Mouse (Mus musculus) hindbrain, embryonic 12.5 days (tissue): Measurements from ENCODE around the gene Abcc4. TPM values are rescaled to one million over a fixed set of nuclear protein-coding genes. Genes with fewer than 3 reads are reported as not detected.

ENCODE experiments used
- ATAC-seq: fragments of 200-750 bp; cut with Nextera tagmentation; 2 replicates; pipeline ENCODE4 v1.8.0; 2017; ENCODE audit warnings: moderate TSS enrichment; ENCODE audit not compliant: low FRiP score
- H3K27ac ChIP-seq: fragments of 300-500 bp; sonication (generic); 2 replicates; pipeline ENCODE4 v1.5.1; 2016; ENCODE audit warnings: mild to moderate bottlenecking
- H3K27me3 ChIP-seq: fragments of 300-500 bp; sonication (generic); 2 replicates; pipeline ENCODE4 v1.6.1; 2016; ENCODE audit warnings: mild to moderate bottlenecking
- H3K36me3 ChIP-seq: fragments of 300-500 bp; sonication (generic); 2 replicates; pipeline ENCODE4 v1.6.1; 2016; ENCODE audit warnings: mild to moderate bottlenecking
- H3K4me1 ChIP-seq: fragments of 300-500 bp; sonication (generic); 2 replicates; pipeline ENCODE4 v1.6.1; 2016
- H3K4me2 ChIP-seq: fragments of 300-500 bp; sonication (generic); replicated peaks from 2 replicates; pipeline ENCODE4 v1.6.1; 2016; ENCODE audit warnings: mild to moderate bottlenecking
- H3K4me3 ChIP-seq: fragments of 300-500 bp; sonication (generic); 2 replicates; pipeline ENCODE4 v1.5.1; 2016; ENCODE audit warnings: mild to moderate bottlenecking
- H3K9ac ChIP-seq: fragments of 300-500 bp; sonication (generic); 2 replicates; pipeline ENCODE4 v1.6.1; 2016; ENCODE audit warnings: mild to moderate bottlenecking, moderate library complexity
- H3K9me3 ChIP-seq: fragments of 300-500 bp; sonication (generic); replicated peaks from 2 replicates; pipeline ENCODE4 v1.6.1; 2016; ENCODE audit warnings: mild to moderate bottlenecking
- WGBS: fragments of 180-500 bp; shearing (Covaris S2); methylation state at CpG from one replicate; pipeline ENCODE4 v1.1.7; 2016; 5-methylcytosine and 5-hydroxymethylcytosine counted together
- polyA plus RNA-seq: library from polyadenylated mRNA; unstranded; fragments of >200 nt; fragmentation: Nextera tagmentation; extraction: Ambion mirVana; gene quantifications from 2 replicates; pipeline ENCODE4 v1.2.1, GENCODE M21; 2016

The Abcc4 gene
- polyA plus RNA-seq, 1 experiment from 2014 or later = 3.2 TPM

DNA sequence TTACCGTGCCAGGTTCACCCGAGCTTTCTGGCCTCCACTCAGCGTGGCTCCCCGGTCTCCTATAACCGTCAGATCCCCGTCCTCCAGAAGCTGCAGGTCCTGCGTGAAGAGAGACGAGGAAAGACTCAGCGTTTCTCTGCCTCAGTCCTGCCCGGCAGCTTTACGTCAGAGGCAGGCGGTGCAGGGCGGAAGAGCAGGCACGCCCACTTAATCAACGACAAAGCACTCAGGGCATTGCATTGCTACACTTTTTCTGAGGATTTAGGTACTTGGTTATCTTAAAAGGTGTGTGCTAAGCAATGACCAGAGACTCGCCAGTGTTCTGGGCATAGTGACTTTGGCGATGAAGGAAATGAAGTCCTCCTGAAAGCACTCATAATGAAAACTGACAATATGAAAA, 94.3 kb downstream of the Abcc4 start:
- Histone ChIP-seq H3K9ac (no peak overlapping the region), H3K4me1 (no peaks in the 10 kb centered on the region), H3K27ac (no peak overlapping the region), H3K4me2 (no peak overlapping the region), H3K4me3 (no peak overlapping the region), H3K9me3 (no peaks in the 10 kb centered on the region), H3K27me3 (no peaks in the 10 kb centered on the region), H3K36me3 (no peaks in the 10 kb centered on the region)
- ATAC-seq = no peak
- WGBS = 87% methylated on average over 17 of the region's 17 CpGs

DNA sequence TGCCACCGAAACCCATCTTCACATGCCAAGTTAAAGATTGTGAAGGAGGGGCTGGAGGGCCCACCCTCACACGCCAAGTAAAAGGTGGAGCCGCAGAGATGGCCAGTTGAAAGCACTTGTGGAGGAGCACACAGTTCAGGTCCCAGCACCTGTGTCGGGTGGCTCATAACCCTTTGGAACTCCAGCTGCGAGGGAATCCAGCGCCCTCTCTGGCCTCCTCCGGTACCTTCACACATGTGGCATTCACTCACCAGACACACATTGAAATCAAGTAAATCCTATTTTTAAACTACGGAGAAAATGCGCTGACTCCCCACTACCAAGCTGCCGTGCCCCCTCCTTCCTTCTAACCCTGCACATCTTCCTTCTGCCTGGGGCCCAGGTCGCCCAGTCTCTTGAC, 95.2 kb downstream of the Abcc4 start:
- H3K4me1 ChIP-seq = no peaks in the 10 kb centered on the region
- H3K36me3 ChIP-seq = no peaks in the 10 kb centered on the region
- 95% methylated on average over 11 of the region's 11 CpGs for WGBS
- no peak for ATAC-seq
- H3K4me2 ChIP-seq = no peak overlapping the region
- no peaks in the 10 kb centered on the region for H3K9me3 ChIP-seq
- no peak overlapping the region for H3K4me3 ChIP-seq
- no peaks in the 10 kb centered on the region for H3K27me3 ChIP-seq
- H3K27ac ChIP-seq = no peak overlapping the region
- no peak overlapping the region for H3K9ac ChIP-seq

DNA sequence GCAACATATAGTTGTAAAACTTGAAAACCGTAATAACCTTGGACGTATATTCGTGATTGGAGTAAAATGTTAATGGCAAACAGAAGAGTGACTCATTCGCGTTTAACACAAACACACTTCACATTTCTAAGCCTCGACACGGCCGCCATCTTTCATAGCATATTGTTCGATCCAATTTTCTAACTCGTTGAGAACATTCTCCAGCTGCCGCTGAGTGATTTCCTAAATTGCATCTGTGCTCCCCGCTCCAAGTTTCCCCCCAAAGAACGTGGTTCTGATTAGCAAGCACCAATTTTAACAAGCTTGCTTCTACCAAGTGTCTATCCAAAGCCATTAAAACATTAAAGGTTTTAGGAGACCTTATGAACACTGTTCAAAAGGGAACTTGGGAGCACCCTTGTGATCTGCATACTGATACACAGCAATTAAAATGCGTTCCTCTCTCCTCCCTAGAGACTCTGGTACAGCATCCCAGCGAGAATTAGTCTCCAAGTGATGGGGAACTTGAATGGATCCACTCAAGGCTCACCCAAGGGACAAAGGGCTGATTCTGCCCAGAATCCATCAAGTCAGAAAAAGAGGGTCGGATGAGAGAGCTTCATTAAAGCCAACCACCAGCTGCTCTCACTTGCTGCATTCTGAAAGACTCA, 97.1 kb downstream of the Abcc4 start:
- Histone ChIP-seq H3K27ac (no peak overlapping the region), H3K27me3 (no peaks in the 10 kb centered on the region), H3K9me3 (no peaks in the 10 kb centered on the region), H3K4me3 (no peak overlapping the region), H3K4me1 (no peaks in the 10 kb centered on the region), H3K4me2 (no peak overlapping the region), H3K36me3 (no peaks in the 10 kb centered on the region), H3K9ac (no peak overlapping the region)
- ATAC-seq = no peak
- WGBS = 85% methylated on average over 16 of the region's 16 CpGs

DNA sequence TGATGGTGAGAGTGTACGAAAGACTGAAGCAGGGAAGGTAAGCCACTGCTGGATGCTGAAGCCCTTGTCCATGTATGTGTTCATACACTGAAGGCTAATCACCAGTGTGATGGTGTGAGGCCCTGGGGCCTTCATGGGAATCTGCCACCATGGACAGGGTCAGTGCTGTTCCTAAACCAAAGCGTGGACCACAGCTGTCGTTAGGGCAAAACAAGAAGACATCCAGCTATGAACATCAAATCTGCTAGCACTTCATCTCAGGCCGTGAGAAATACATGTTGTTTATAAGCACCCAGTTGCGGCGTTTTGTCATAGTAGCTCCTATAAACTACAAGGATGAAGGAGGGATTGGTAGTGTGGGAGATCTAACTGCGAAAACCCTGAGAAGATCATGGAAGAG, 97.7 kb downstream of the Abcc4 start:
- H3K4me2 ChIP-seq = no peak overlapping the region
- no peaks in the 10 kb centered on the region for H3K4me1 ChIP-seq
- no peak overlapping the region for H3K4me3 ChIP-seq
- H3K9me3 ChIP-seq = no peaks in the 10 kb centered on the region
- H3K27ac ChIP-seq = no peak overlapping the region
- no peak for ATAC-seq
- H3K9ac ChIP-seq = no peak overlapping the region
- no peaks in the 10 kb centered on the region for H3K36me3 ChIP-seq
- H3K27me3 ChIP-seq = no peaks in the 10 kb centered on the region
- 96% methylated on average over 7 of the region's 7 CpGs for WGBS

DNA sequence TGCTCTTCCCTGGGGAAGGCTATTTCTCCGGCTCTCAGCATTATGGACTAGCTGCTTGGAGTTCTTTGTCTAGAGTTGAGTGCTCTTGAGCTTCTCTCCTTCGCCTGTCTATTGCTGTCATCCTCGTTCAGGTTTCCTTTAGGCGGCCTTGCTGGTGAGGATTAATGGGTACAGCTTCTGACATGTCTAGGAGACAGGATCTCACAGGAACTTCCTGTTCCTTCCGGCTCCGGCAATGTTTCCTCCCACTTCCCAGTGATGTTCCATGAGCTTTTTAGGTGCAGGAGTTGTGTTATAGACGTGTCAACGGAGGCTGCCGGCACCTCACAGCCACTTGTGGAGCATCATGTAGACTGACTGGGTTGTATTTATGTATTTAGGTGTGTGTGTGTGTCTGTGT, 99.5 kb downstream of the Abcc4 start:
- WGBS = 91% methylated on average over 9 of the region's 9 CpGs
- no peak overlapping the region for H3K9ac ChIP-seq
- H3K4me1 ChIP-seq = no peaks in the 10 kb centered on the region; the same call in 1 of the 2 replicates
- no peak overlapping the region for H3K27ac ChIP-seq
- H3K4me2 ChIP-seq = no peak overlapping the region
- no peaks in the 10 kb centered on the region; the same call in 1 of the 2 replicates for H3K27me3 ChIP-seq
- no peaks in the 10 kb centered on the region for H3K36me3 ChIP-seq
- no peak overlapping the region for H3K4me3 ChIP-seq
- no peaks in the 10 kb centered on the region for H3K9me3 ChIP-seq
- ATAC-seq = 0 out of 2 replicates have a peak, but pooled peaks have one; percentile 8

DNA sequence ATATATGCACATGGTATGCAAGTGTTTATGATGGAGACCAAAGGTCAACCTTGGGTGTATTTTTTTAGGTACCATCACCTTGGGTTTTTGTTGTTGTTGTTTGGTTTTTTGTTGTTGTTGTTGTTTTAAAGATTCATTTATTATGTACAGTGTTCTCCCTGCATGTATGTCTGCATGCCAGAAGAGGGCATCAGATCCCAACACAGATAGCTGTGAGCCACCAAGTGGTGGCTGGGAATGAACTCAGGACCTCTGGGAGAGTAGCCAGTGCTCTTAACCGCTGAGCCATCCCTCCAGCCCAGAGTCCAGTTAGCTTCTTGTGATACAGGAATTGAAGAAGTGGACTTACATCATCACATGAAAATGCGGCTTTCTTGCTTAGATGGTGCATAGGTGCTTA, 101.1 kb downstream of the Abcc4 start:
- peaks cover 11% of the 10 kb centered on the region for H3K4me1 ChIP-seq
- no peak overlapping the region for H3K27ac ChIP-seq
- ATAC-seq = no peak
- no peak overlapping the region for H3K4me3 ChIP-seq
- H3K4me2 ChIP-seq = no peak overlapping the region
- H3K36me3 ChIP-seq = no peaks in the 10 kb centered on the region
- no peak overlapping the region for H3K9ac ChIP-seq
- no peaks in the 10 kb centered on the region; the same call in 1 of the 2 replicates for H3K27me3 ChIP-seq
- no peaks in the 10 kb centered on the region for H3K9me3 ChIP-seq
- WGBS = 94% methylated on average over 2 of the region's 2 CpGs

DNA sequence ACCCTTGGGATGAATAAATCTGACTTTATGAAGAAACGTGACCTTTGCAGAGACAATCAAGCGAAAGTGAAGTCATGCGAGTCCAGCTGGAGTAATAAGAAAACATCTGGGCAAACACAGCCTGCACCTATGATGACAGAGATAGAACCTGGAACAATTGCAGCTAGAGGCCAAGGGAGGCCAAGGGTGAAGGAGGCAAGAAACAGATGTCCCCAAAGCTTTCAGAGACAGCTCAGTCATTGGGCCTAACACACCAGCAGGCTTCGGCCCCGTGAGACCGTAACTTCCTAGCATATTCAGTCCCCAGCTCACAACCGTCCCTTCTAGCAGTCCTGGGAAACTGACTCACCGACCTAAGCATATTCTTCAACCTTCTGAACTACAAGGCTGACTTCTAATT, 104.0 kb downstream of the Abcc4 start:
- WGBS = 60% methylated on average over 8 of the region's 8 CpGs
- Histone ChIP-seq H3K4me1 (peaks cover 11% of the 10 kb centered on the region), H3K4me2 (no peak overlapping the region), H3K27ac (no peak overlapping the region), H3K36me3 (no peaks in the 10 kb centered on the region), H3K9me3 (no peaks in the 10 kb centered on the region), H3K9ac (no peak overlapping the region), H3K4me3 (no peak overlapping the region), H3K27me3 (no peaks in the 10 kb centered on the region; the same call in 1 of the 2 replicates)
- ATAC-seq = no peak

DNA sequence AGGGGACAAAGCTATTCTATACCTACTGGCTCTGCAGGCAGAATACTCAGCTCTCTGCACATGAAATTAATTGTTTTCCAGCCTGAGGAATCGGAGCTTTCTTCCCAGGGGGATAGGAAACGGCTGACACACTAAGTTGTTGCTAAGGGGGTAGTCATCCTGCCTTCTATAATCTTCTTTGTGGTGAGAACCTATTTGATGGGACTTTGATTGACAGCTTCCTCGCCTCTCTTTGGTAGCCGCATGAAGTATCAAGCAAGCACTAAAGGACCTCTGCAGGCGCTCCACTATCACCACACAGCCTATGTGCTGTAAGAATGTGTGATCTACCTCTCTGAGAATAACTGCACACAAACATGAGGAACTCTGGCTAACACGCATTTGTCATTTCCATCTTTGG, 105.3 kb downstream of the Abcc4 start:
- ATAC-seq = peak; percentile 54; the same call in 1 of the 2 replicates
- Histone ChIP-seq H3K4me3 (no peak overlapping the region), H3K4me1 (peaks cover 11% of the 10 kb centered on the region), H3K36me3 (no peaks in the 10 kb centered on the region), H3K27ac (no peak overlapping the region), H3K9ac (no peak overlapping the region), H3K4me2 (no peak overlapping the region), H3K27me3 (no peaks in the 10 kb centered on the region; the same call in 1 of the 2 replicates), H3K9me3 (no peaks in the 10 kb centered on the region)
- WGBS = 39% methylated on average over 6 of the region's 6 CpGs

DNA sequence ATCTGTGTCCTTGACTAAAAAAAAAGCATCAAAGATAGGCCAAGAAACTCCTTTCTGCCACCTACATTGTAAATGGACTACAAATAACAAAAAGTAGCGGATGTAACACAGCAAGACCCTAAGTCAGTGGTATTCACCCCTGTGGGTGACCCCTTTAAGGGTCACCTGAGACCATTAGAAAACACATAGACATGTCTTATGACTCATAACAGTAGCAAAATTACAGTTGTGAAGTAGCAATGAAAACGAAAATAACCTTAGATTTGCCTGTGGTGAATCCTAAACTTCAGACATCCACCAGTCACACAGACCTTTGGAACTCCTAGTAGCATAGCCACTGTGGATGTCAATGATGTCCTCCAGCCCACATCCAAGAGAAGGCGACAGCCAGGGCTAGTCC, 107.3 kb downstream of the Abcc4 start:
- Histone ChIP-seq H3K36me3 (no peaks in the 10 kb centered on the region), H3K27me3 (no peaks in the 10 kb centered on the region; the same call in 1 of the 2 replicates), H3K9me3 (no peaks in the 10 kb centered on the region), H3K27ac (no peak overlapping the region), H3K4me2 (no peak overlapping the region), H3K9ac (no peak overlapping the region), H3K4me3 (no peak overlapping the region), H3K4me1 (peaks cover 11% of the 10 kb centered on the region)
- WGBS = 93% methylated on average over 3 of the region's 3 CpGs
- ATAC-seq = no peak

DNA sequence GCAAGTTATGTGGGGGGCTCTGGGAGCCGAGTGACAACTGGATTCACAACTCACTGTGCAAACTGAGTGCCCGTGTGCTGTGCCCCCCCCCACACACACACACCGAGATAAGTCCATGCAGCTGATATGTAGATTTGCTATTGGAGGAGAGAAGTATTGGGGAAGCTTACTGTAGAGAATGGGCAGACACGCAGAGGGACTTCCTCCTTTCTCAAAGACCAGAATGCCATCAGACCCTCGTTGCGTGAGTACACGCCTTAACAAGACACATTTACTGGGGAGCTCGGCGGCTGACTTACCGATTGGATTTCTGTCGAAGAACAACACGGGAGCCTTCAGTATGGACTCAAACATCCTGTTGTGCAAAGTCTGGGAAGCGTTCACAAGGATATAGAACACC, 111.6 kb downstream of the Abcc4 start:
- Histone ChIP-seq H3K9me3 (no peaks in the 10 kb centered on the region), H3K4me3 (no peak overlapping the region), H3K9ac (no peak overlapping the region), H3K4me1 (no peaks in the 10 kb centered on the region), H3K4me2 (no peak overlapping the region), H3K27ac (no peak overlapping the region), H3K36me3 (no peaks in the 10 kb centered on the region), H3K27me3 (peaks cover 13% of the 10 kb centered on the region; the same call in 1 of the 2 replicates)
- no peak for ATAC-seq
- 90% methylated on average over 13 of the region's 13 CpGs for WGBS

DNA sequence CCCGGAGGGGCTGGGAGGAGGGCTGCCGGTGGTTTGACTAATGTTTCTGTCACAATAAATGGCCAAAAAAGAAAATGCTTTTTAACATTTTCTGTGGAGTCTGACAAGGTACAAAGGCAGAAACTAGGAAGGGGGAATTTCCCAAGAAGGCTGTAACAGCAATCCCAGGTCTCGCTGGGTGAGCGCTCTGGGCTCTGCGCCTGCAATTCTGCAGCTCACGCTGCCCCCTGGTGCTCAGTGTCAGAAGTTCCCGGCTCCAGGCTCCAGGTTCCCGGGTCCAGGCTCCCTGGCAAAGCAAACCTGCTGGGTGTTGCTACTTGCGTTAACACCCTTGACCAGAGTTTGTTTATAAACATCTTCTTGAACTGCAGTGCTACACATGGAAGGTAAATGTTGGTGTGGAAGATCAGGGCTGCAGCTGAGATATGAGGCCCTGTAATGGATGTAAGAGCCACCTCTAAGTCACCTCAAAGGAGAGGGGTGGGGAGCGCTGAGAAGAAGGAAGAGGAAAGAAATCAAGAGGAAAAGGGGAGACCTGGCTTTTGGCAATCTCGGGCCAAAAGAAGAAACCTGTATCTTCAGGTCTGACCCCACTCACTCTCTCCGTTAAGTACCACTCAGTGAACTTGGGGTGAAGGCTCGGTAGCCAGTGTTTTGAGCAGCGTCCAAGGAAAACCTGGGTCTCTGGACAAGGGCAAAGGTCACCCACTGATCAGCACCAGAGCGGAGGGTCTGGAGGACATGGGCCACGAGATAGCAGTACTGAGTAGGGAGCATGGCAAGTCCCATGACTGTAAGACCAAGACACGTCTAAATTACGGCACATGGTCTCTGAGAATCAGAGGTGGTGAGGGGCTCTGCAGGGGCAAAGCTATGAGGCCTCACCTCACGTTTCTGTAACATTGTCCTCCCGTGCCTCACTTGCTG, 114.3 kb downstream of the Abcc4 start:
- H3K9ac ChIP-seq = no peak overlapping the region
- H3K27me3 ChIP-seq = peaks cover 13% of the 10 kb centered on the region; the same call in 1 of the 2 replicates
- no peaks in the 10 kb centered on the region for H3K36me3 ChIP-seq
- H3K4me2 ChIP-seq = no peak overlapping the region
- WGBS = 45% methylated on average over 20 of the region's 20 CpGs
- no peaks in the 10 kb centered on the region for H3K4me1 ChIP-seq
- no peak overlapping the region for H3K4me3 ChIP-seq
- no peak overlapping the region for H3K27ac ChIP-seq
- peak; percentile 69 for ATAC-seq
- H3K9me3 ChIP-seq = no peaks in the 10 kb centered on the region

DNA sequence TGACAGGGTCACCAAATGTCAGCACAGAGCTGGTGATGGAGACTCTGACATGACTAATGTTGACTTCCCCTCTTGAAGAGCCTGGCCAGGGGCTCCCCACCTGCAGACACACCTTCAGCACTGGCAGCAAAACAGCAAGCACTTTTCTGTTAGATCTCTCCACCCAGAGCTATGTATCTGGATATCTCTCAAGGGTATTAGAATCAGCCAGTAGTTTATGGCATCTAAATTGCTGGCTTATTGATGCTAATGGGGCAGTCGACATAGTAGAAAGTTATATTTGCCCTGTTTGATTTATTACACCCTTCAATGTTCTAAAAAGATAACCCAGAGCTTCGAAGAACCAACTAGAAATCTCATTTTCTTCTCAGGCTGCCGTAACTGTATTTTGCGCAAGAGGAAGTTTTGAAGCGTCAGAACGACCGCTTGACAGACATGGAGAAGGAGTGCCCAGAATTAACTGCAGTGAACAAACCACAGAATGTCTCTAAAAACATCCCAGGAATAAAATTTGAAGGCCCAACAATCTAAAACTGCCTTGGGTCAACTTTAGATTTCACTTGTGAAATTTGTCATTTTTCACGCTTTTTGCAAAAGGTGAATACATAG, 123.6 kb downstream of the Abcc4 start:
- Histone ChIP-seq H3K9me3 (no peaks in the 10 kb centered on the region), H3K27ac (no peak overlapping the region), H3K4me3 (no peak overlapping the region), H3K4me1 (no peaks in the 10 kb centered on the region), H3K36me3 (no peaks in the 10 kb centered on the region), H3K9ac (no peak overlapping the region), H3K4me2 (no peak overlapping the region), H3K27me3 (no peaks in the 10 kb centered on the region; the same call in 1 of the 2 replicates)
- no peak for ATAC-seq
- 91% methylated on average over 8 of the region's 8 CpGs for WGBS
